Mouse (Mus musculus) olfactory bulb, adult 2 months (tissue): Measurements from ENCODE around the gene Sufu.

ENCODE experiments used
- CTCF ChIP-seq: fragments of 200-500 bp; IDR thresholded peaks from 2 replicates; pipeline ENCODE4 v1.5.1; 2012; ENCODE audit warnings: low read depth, mild to moderate bottlenecking, low read length, moderate library complexity; ENCODE audit not compliant: insufficient read depth
- POLR2A ChIP-seq: fragments of 200-500 bp; IDR thresholded peaks from 2 replicates; pipeline ENCODE4 v1.6.1; 2012; ENCODE audit warnings: mild to moderate bottlenecking, low read depth, low read length, moderate library complexity; ENCODE audit not compliant: insufficient read depth

DNA sequence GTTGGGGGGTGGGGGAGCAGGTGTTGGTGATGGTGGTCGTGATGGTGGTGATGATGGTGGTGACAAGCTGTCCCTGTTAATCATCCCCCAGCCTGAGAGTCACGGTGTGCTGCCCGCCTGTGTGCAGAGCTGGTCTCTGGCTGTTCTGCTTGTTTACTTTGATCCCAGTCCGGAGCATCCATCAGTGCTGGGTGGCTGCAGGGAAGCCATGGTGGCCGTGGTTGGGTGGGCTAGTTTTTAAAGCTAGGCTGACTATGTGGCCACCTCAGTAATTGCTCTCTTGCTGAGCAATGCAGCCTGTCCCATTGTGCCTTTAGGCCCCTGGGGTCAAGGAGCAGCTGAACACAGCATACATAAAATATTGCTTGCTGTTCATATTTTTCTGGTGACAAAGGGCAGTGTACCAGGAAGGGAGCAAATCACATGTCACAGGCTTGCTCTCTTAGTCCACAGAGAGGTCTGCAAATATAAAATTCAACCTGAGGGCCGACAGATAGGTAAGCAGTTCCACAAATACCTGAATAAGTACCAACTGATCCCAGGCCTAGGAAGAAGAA lies 137.9 kb downstream of the Sufu start:
- TF ChIP-seq CTCF = no peak
- no peak for TF ChIP-seq POLR2A
